Comparison of ENCODE assay signal across 8 mouse cellular contexts in the genomic region with DNA sequence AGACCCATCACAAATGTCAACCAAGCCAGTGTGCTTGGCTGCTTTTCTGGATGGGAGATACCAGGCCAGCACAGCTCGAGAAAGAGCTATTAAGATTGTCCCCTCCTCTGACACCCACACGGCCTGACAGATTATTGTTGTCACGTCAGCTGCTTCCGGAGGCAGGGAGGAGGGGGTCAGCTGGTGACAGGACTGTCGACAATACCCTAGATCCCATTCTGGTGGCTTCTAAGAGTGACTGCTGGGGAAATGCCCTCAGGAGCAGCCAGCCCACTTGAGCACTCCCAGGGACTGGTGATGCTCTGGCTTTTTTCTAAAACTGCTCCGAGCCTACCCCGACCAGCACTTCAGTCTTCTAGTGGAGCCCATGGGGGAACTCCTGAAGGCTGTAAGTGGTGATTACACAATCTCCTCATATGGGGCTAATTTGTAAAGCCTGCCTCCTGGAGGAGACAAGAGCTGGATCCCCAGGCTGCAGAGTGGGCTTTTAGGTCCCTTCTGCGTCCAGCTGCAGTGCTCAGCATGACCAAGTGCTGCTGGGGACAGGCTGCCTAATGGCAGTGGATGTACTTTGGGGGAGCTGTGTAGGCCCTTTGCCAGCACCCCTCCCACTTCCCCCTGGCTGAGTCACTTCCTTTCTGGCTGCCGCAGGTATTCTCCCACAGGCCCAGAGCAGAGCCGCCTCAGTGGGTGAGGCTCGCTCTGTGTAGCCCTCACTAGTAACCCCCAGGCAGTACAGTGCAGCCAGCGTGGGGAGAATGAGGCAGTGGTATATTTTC. TPM values are rescaled to one million over a fixed set of nuclear protein-coding genes. Genes with fewer than 3 reads are reported as not detected.
DNase-seq lines count a peak whose midpoint lies in the region.

No protein-coding gene starts in this region.

- H3K4me1 ChIP-seq in megakaryocyte, embryonic 14.5 days = peaks cover 100% of the 10 kb centered on the region

- no peaks in the 10 kb centered on the region for H3K9me3 ChIP-seq in megakaryocyte, embryonic 14.5 days

- DNase-seq in Muller cell, postnatal 12 days (ENCODE audit: inconsistent ontology term) = peak; percentile 90
- peak; percentile 83 for DNase-seq in cerebellum, adult 9-10 months
- DNase-seq in gastrocnemius, postnatal 10 days = peak; percentile 78
- DNase-seq in induced T-regulatory cell, adult 2 months (ENCODE audit: low read depth) = peak; percentile 93
- DNase-seq in left cerebral cortex, postnatal 10 days (ENCODE audit: extremely low spot score in 1 of 2, low spot score in 2 of 2) = peak; percentile 46 to 89
- DNase-seq in right cerebral cortex, postnatal 36 days (ENCODE audit: low spot score in 2 of 2) = peak; percentile 76 to 82
- peak; percentile 47 for DNase-seq in yolk sac, embryonic 10.5 days (ENCODE audit: low spot score)

- H3K4me3 ChIP-seq in megakaryocyte, embryonic 14.5 days (replicated peaks) = peak overlapping the region; percentile 90

- intact Hi-C loops in left cerebral cortex, postnatal 10 days (cut with DNase I) = no loop called here

- no peaks in the 10 kb centered on the region for H3K27me3 ChIP-seq in megakaryocyte, embryonic 14.5 days (replicated peaks)

- peaks cover 64% of the 10 kb centered on the region for H3K36me3 ChIP-seq in megakaryocyte, embryonic 14.5 days (replicated peaks; ENCODE audit: low read length)

RNA-seq across cellular contexts. Expression of gene Stk40, which starts 6.8 kb away (rescaled TPM):
- total RNA-seq in gastrocnemius, postnatal 10 days (2021) = 10 to 100 TPM; 28.8 to 39.5 TPM
- 10 to 100 TPM; 18.6 to 25.9 TPM for total RNA-seq in left cerebral cortex, postnatal 10 days (2021)
- 99.5 and 105 TPM in 2 replicates for polyA plus RNA-seq in megakaryocyte, embryonic 14.5 days (2012; ENCODE audit: insufficient read depth, low replicate concordance)

RNA-seq across cellular contexts. Expression of gene Lsm10, which starts 14.1 kb away (rescaled TPM):
- 10 to 100 TPM in 1 of 2 experiments, 1 to 10 TPM in 1; 8.0 to 10.8 TPM for total RNA-seq in gastrocnemius, postnatal 10 days (2021)
- 10 to 100 TPM; 16.2 to 16.8 TPM for total RNA-seq in left cerebral cortex, postnatal 10 days (2021)
- polyA plus RNA-seq in megakaryocyte, embryonic 14.5 days (2012; ENCODE audit: insufficient read depth, low replicate concordance) = 9.2 and 19.0 TPM in 2 replicates

RNA-seq across cellular contexts. Expression of gene Eva1b, which starts 37.0 kb away (rescaled TPM):
- 10 to 100 TPM; 20.0 to 25.5 TPM for total RNA-seq in gastrocnemius, postnatal 10 days (2021)
- 1 to 10 TPM; 6.8 to 8.0 TPM for total RNA-seq in left cerebral cortex, postnatal 10 days (2021)
- polyA plus RNA-seq in megakaryocyte, embryonic 14.5 days (2012; ENCODE audit: insufficient read depth, low replicate concordance) = 18.4 and 56.4 TPM in 2 replicates

RNA-seq across cellular contexts. Expression of gene Oscp1, which starts 52.2 kb away (rescaled TPM):
- total RNA-seq in gastrocnemius, postnatal 10 days (2021) = 1 to 10 TPM; 2.9 to 3.5 TPM
- total RNA-seq in left cerebral cortex, postnatal 10 days (2021) = 10 to 100 TPM; 54.4 to 57.0 TPM
- polyA plus RNA-seq in megakaryocyte, embryonic 14.5 days (2012; ENCODE audit: insufficient read depth, low replicate concordance) = not detected in 2 replicates

RNA-seq across cellular contexts. Expression of gene Sh3d21, which starts 52.7 kb away (rescaled TPM):
- 1 to 10 TPM; 1.2 to 1.4 TPM for total RNA-seq in gastrocnemius, postnatal 10 days (2021)
- 1 to 10 TPM; 1.3 to 1.7 TPM for total RNA-seq in left cerebral cortex, postnatal 10 days (2021)
- polyA plus RNA-seq in megakaryocyte, embryonic 14.5 days (2012; ENCODE audit: insufficient read depth, low replicate concordance) = 0.16 and 1.2 TPM in 2 replicates

Comparison
In these comparisons a context has a peak if more than half of its experiments do, and no peak if none do; other contexts are left out.
1. Peak in every context shown above with its lines: DNase-seq and H3K4me3 ChIP-seq.